Mouse (Mus musculus) Patski (cell line): Measurements from ENCODE around the gene Cpa1. TPM values are rescaled to one million over a fixed set of nuclear protein-coding genes. Genes with fewer than 3 reads are reported as not detected.

Experiments
- ATAC-seq: fragments of 100-300 bp; one replicate; pipeline ENCODE4 v1.8.0; 2021
- CTCF ChIA-PET: fragments of 350-600 bp; sonication (Branson Sonifier 250); formaldehyde crosslinking; loops from one replicate; lab custom pipeline; 2022; ENCODE audit warnings: inconsistent platforms; lab: Charles Lee
- POLR2A ChIA-PET: fragments of 350-600 bp; sonication (Branson Sonifier 250); formaldehyde crosslinking; loops from one replicate; lab custom pipeline; 2022; ENCODE audit warnings: antibody characterized with exemption, inconsistent platforms; lab: Charles Lee
- DNase-seq: peaks from one replicate; pipeline ENCODE4 v3.0.0-alpha.2; 2011; ENCODE audit warnings: low read depth, low spot score
- H3K27me3 ChIP-seq: fragments of 371-371 bp; one replicate; pipeline ENCODE4 v1.5.1; 2021
- CTCF ChIP-seq: fragments of 100-300 bp; IDR thresholded peaks from one replicate; pipeline ENCODE4 v1.5.1; 2021
- in situ Hi-C: fragments of 300-500 bp; cut with MboI; formaldehyde crosslinking; loops from 3 replicates; pipeline ENCODE4 v1.11.1; 2018; ENCODE audit warnings: low pct_unique_long_range_greater_than_20kb, mixed read lengths
- polyA plus RNA-seq: library from polyadenylated mRNA; unstranded; gene quantifications from one replicate; pipeline ENCODE4 v1.2.3, GENCODE M21; 2021

Cpa1 gene
- polyA plus RNA-seq, 1 experiment from 2014 or later, result not detected

- ATAC-seq (no peak), DNase-seq (no peak)
- TF ChIP-seq CTCF, result no peak
- POLR2A ChIA-PET, result no interaction called here
- H3K27me3 ChIP-seq, result no peaks in the 10 kb centered on the region
- CTCF ChIA-PET, result no interaction called here
- in situ Hi-C loops, result no loop called here
These were observed 45.6 kb downstream of the Cpa1 start for GRCm38 (mm10) chr6:30684570-30684969.

DNA sequence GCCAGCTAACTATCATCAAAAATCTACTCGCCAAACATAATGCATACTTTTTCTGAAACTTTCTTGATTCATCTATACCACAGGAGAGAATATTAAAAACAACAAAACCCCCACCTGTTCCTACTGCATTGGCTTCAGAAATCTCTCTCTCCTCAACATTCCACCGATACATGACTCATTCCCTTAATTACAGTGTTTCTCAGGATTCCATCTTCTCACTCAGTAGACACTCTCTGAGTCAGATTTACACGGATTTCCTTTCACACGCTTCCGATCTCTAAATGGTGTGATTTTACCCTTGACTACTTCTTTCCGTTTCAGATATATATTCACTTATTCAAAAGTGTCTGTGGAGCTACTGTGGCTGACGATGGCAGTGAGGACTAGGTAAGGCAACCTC is 48.2 kb downstream of the Cpa1 start:
- H3K27me3 ChIP-seq, result no peaks in the 10 kb centered on the region
- no peak for TF ChIP-seq CTCF
- ChIA-PET POLR2A (no interaction called here), CTCF (no interaction called here)
- no peak for DNase-seq
- in situ Hi-C loops, result no loop called here
- ATAC-seq, result no peak

DNA sequence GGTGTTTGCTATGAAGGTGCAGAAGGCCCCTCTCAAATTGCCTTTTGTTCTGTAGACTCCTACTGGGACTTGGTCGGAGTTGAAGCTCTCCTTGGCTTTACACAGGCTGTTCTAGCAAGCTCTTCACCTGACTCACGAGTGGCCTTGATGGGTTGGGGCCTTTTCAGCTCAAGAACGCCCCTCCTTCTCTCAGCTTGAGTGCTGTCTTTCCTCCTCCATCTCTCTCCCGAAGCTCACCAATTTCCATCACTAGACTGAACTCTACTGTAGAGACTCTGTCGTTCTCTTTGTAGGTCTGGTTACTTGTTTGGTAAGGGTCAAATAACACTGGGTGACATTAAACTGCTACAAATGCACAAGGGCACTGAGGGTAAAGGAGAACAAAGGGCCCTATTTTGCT is 53.8 kb downstream of the Cpa1 start:
- DNase-seq (no peak), ATAC-seq (no peak)
- ChIA-PET CTCF (interaction anchor here (1.4 kb wide), 1 partner anchor 62 kb away, joined by 4 read pairs; no protein-coding TSS in a partner anchor), POLR2A (no interaction called here)
- H3K27me3 ChIP-seq, result no peaks in the 10 kb centered on the region
- TF ChIP-seq CTCF, result no peak
- in situ Hi-C loops, result no loop called here

DNA sequence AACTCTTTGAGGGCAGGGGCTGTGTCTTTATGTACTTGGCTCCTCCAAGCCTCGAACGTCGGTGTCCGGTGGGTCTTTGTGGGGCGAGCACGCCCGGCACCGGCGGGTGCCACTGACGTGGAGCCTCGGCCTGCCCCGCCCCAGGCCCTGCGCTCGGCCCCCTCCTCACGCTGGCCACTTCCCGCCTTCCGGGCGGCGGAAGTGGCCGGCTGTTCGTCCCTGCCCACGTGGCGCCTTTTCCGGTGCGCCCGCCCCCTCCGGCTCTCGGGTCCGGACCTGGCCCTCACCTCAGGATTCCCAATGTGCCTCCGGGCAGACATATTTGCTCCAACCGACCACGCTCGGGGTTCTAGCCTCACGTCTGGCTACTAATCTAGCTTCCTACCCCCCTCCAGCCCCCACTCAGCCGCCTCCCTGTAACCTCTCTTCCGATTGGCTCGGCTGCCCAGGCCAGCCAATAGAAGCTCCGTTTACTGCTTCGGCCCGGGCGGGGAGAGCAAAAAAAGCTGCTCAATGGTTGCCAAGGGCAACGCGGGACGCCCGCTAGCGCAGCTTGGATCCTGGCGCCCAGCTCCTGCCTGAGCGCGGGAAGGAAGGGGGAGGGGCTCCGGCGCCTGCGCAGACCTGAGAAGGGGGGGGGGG is 54.5 kb downstream of the Cpa1 start, which contains the start of gene Cep41:
TSS of gene Cep41 (minus strand) at position 400 of the 642 bp plus-strand sequence.
- POLR2A ChIA-PET, result no interaction called here
- CTCF ChIA-PET, result interaction anchor here (1.4 kb wide), 1 partner anchor 62 kb away, joined by 4 read pairs; no protein-coding TSS in a partner anchor
- TF ChIP-seq CTCF, result no peak
- DNase-seq (peak; percentile 73), ATAC-seq (peak; percentile 91)
- H3K27me3 ChIP-seq, result no peaks in the 10 kb centered on the region
- in situ Hi-C loops, result no loop called here

GRCm38 (mm10) chr6:30694209-30694608 is 55.2 kb downstream of the Cpa1 start:
- DNase-seq, result no peak
- in situ Hi-C loops, result no loop called here
- ATAC-seq, result no peak
- H3K27me3 ChIP-seq, result no peaks in the 10 kb centered on the region
- CTCF ChIA-PET, result interaction anchor here (1.4 kb wide), 1 partner anchor 63 kb away, joined by 4 read pairs; no protein-coding TSS in a partner anchor
- POLR2A ChIA-PET, result no interaction called here
- no peak for TF ChIP-seq CTCF

Other genes starting within 250 kb of the Cpa1 start
- gene Zc3hc1, start 248.2 kb upstream of the Cpa1 start, polyA plus RNA-seq, result 41.7 TPM
- 78.8 TPM for gene Klhdc10, start 237.3 kb upstream of the Cpa1 start, polyA plus RNA-seq
- 38.9 TPM for gene Tmem209, start 129.4 kb upstream of the Cpa1 start, polyA plus RNA-seq
- 0.90 TPM for gene Ssmem1, start 129.4 kb upstream of the Cpa1 start, polyA plus RNA-seq
- not detected for gene Cpa2, start 97.6 kb upstream of the Cpa1 start, polyA plus RNA-seq
- gene Cpa4, start 70.8 kb upstream of the Cpa1 start, polyA plus RNA-seq, result not detected
- gene Cpa5, start 28.2 kb upstream of the Cpa1 start, polyA plus RNA-seq, result 0.09 TPM
- gene Cep41, start 54.5 kb downstream of the Cpa1 start, polyA plus RNA-seq, result 12.8 TPM
- gene Mest, start 84.3 kb downstream of the Cpa1 start, polyA plus RNA-seq, result 0.42 TPM